Mouse (Mus musculus): Measurements from ENCODE around the gene Lama5.
"Not testable (repeated sequence)": the region's sequence is repeated elsewhere in the genome, so short reads cannot be mapped to it uniquely, and the experiment has no call there.

The Lama5 gene

GRCm38 (mm10) chr2:180225762-180226378, at the start of gene Lama5:
Gene Lama5 (minus strand): TSS chr2:180225859.
- DNase-seq: peak; percentile 89

- DNase-seq: no peak
Observed at GRCm38 (mm10) chr2:180274523-180274922, 48.9 kb upstream of the Lama5 start.

- DNase-seq: peak; percentile 96
Observed at GRCm38 (mm10) chr2:180273394-180274244, 48.0 kb upstream of the Lama5 start, which contains the start of gene Cables2. Gene Cables2 (minus strand): TSS chr2:180273496.

- peak; percentile 57 for DNase-seq
Observed at GRCm38 (mm10) chr2:180272884-180273321, 47.2 kb upstream of the Lama5 start.

- DNase-seq: no peak
Observed at GRCm38 (mm10) chr2:180271804-180272395, 46.2 kb upstream of the Lama5 start.

GRCm38 (mm10) chr2:180270537-180271255, 45.0 kb upstream of the Lama5 start:
- peak; percentile 64 for DNase-seq

- no peak for DNase-seq
Observed at GRCm38 (mm10) chr2:180269329-180269728, 43.7 kb upstream of the Lama5 start.

GRCm38 (mm10) chr2:180267955-180268354, 42.3 kb upstream of the Lama5 start:
- DNase-seq: no peak

GRCm38 (mm10) chr2:180262891-180263290, 37.2 kb upstream of the Lama5 start:
- no peak for DNase-seq

- peak; percentile 61 for DNase-seq
Observed at GRCm38 (mm10) chr2:180262441-180262840, 36.8 kb upstream of the Lama5 start.

GRCm38 (mm10) chr2:180261901-180262300, 36.2 kb upstream of the Lama5 start:
- no peak for DNase-seq

- DNase-seq: no peak
Observed at GRCm38 (mm10) chr2:180260610-180261480, 35.2 kb upstream of the Lama5 start.

GRCm38 (mm10) chr2:180259826-180260609, 34.4 kb upstream of the Lama5 start:
- not testable (repeated sequence) for DNase-seq

GRCm38 (mm10) chr2:180258951-180259484, 33.4 kb upstream of the Lama5 start:
- DNase-seq: not testable (repeated sequence)

- DNase-seq: no peak
Observed at GRCm38 (mm10) chr2:180257963-180258865, 32.6 kb upstream of the Lama5 start.

- DNase-seq: peak; percentile 99
Observed at GRCm38 (mm10) chr2:180257001-180257521, 31.4 kb upstream of the Lama5 start, which contains the start of gene Rps21. Gene Rps21 (plus strand): TSS chr2:180257377.

- no peak for DNase-seq
Observed at GRCm38 (mm10) chr2:180256296-180257000, 30.8 kb upstream of the Lama5 start.

GRCm38 (mm10) chr2:180255701-180256100, 30.0 kb upstream of the Lama5 start:
- no peak for DNase-seq
